9 mouse cellular contexts compared by ENCODE assay signal in genomic region chr11:102851883-102852282, GRCm38 (mm10). TPM values are rescaled to one million over a fixed set of nuclear protein-coding genes. Genes with fewer than 3 reads are reported as not detected.
DNase-seq lines count a peak whose midpoint lies in the region; ATAC-seq and TF ChIP-seq lines count a peak whose summit lies in the region.
"Had no signal": no experiment of that assay in that cellular context is flagged by ENCODE, and none has a peak within 500 bp of the region (broad histone marks: within the 10 kb centered on the region; RNA-seq: fewer than 3 reads in every experiment).

No protein-coding gene starts in this region.

- ATAC-seq in hindbrain, embryonic 11.5 days (ENCODE audit: low FRiP score): no peak
- ATAC-seq in hindbrain, embryonic 12.5 days (ENCODE audit: low FRiP score): no peak
- ATAC-seq in kidney, postnatal 0 days (replicated peaks; ENCODE audit: low FRiP score, low read depth): peak; percentile 61; the same call in 1 of the 2 replicates
- ATAC-seq in midbrain, embryonic 14.5 days (ENCODE audit: low FRiP score, low TSS enrichment): no peak

- DNase-seq in hindbrain, embryonic 11.5 days (ENCODE audit: low spot score): peak; percentile 76
- DNase-seq in ES-CJ7 (ENCODE audit: low read depth, low spot score): peak; percentile 81
- DNase-seq in cerebellum, adult 11-12 months: peak; percentile 48
- peak; percentile 86 for DNase-seq in gastrocnemius, adult 2 months
- peak; percentile 78 for DNase-seq in kidney, postnatal 0 days (ENCODE audit: low spot score)
- DNase-seq in midbrain, embryonic 14.5 days: peak; percentile 75
- DNase-seq in thymus, postnatal 4 days: peak; percentile 83

- H3K36me3 ChIP-seq in hindbrain, embryonic 11.5 days (ENCODE audit: control insufficient read depth, insufficient read depth, low read length): peaks cover 15% of the 10 kb centered on the region
- peaks cover 94% of the 10 kb centered on the region for H3K36me3 ChIP-seq in hindbrain, embryonic 12.5 days
- H3K36me3 ChIP-seq in kidney, postnatal 0 days (ENCODE audit: insufficient read depth, low read length): peaks cover 71% of the 10 kb centered on the region
- H3K36me3 ChIP-seq in midbrain, embryonic 14.5 days (ENCODE audit: control insufficient read depth, insufficient read depth, low read length): peaks cover 91% of the 10 kb centered on the region

- H3K9ac ChIP-seq in hindbrain, embryonic 11.5 days (ENCODE audit: low read depth, low read length): no peak overlapping the region
- H3K9ac ChIP-seq in hindbrain, embryonic 12.5 days: no peak overlapping the region
- no peak overlapping the region for H3K9ac ChIP-seq in kidney, postnatal 0 days (ENCODE audit: low read depth, low read length)
- H3K9ac ChIP-seq in midbrain, embryonic 14.5 days (replicated peaks; ENCODE audit: low read length): no peak overlapping the region

- H3K4me2 ChIP-seq in hindbrain, embryonic 11.5 days (replicated peaks; ENCODE audit: low read depth, low read length): no peak overlapping the region
- no peak overlapping the region for H3K4me2 ChIP-seq in hindbrain, embryonic 12.5 days (replicated peaks)
- H3K4me2 ChIP-seq in kidney, postnatal 0 days (ENCODE audit: low read length): no peak overlapping the region
- H3K4me2 ChIP-seq in midbrain, embryonic 14.5 days (ENCODE audit: low read length): no peak overlapping the region

- WGBS in hindbrain, embryonic 11.5 days: 75% methylated on average over 5 of the region's 5 CpGs
- 69% methylated on average over 5 of the region's 5 CpGs for WGBS in hindbrain, embryonic 12.5 days
- WGBS in kidney, postnatal 0 days: 64% methylated on average over 5 of the region's 5 CpGs
- 75% methylated on average over 5 of the region's 5 CpGs for WGBS in midbrain, embryonic 14.5 days

- intact Hi-C loops in gastrocnemius, adult 2 months (cut with DNase I): loop anchor here (1.0 kb wide), 2 partner anchors 74 to 78 kb away; no protein-coding TSS in a partner anchor

- no peak overlapping the region for H3K4me3 ChIP-seq in hindbrain, embryonic 11.5 days (ENCODE audit: low read depth, low read length)
- H3K4me3 ChIP-seq in hindbrain, embryonic 12.5 days: no peak overlapping the region
- H3K4me3 ChIP-seq in gastrocnemius, adult 2 months: no peak overlapping the region
- no peak overlapping the region for H3K4me3 ChIP-seq in kidney, postnatal 0 days (replicated peaks; ENCODE audit: low read depth, low read length)
- no peak overlapping the region for H3K4me3 ChIP-seq in midbrain, embryonic 14.5 days (replicated peaks; ENCODE audit: low read depth, low read length)

- H3K4me1 ChIP-seq in hindbrain, embryonic 11.5 days (replicated peaks; ENCODE audit: control insufficient read depth, insufficient read depth, low read length): no peaks in the 10 kb centered on the region
- no peaks in the 10 kb centered on the region for H3K4me1 ChIP-seq in hindbrain, embryonic 12.5 days
- no peaks in the 10 kb centered on the region for H3K4me1 ChIP-seq in kidney, postnatal 0 days (replicated peaks; ENCODE audit: insufficient read depth, low read length)
- no peaks in the 10 kb centered on the region for H3K4me1 ChIP-seq in midbrain, embryonic 14.5 days (ENCODE audit: control insufficient read depth, insufficient read depth, low read length)

- H3K27ac ChIP-seq in hindbrain, embryonic 11.5 days (ENCODE audit: low read depth, low read length): no peak overlapping the region
- no peak overlapping the region for H3K27ac ChIP-seq in hindbrain, embryonic 12.5 days
- no peak overlapping the region for H3K27ac ChIP-seq in gastrocnemius, adult 2 months
- H3K27ac ChIP-seq in kidney, postnatal 0 days: no peak overlapping the region
- H3K27ac ChIP-seq in midbrain, embryonic 14.5 days (replicated peaks; ENCODE audit: low read depth, low read length): no peak overlapping the region
- H3K27ac ChIP-seq: macrophage had no signal

- TF ChIP-seq CTCF in gastrocnemius, adult 2 months (IDR thresholded peaks at IDR 0.05): peak; percentile 78
- peak; percentile 81 for TF ChIP-seq CTCF in kidney, postnatal 0 days (IDR thresholded peaks at IDR 0.05; ENCODE audit: low read depth)

- H3K9me3 ChIP-seq in hindbrain, embryonic 11.5 days (ENCODE audit: control insufficient read depth, low read length): no peaks in the 10 kb centered on the region
- H3K9me3 ChIP-seq in hindbrain, embryonic 12.5 days (replicated peaks): no peaks in the 10 kb centered on the region
- H3K9me3 ChIP-seq in kidney, postnatal 0 days (replicated peaks; ENCODE audit: low read length): no peaks in the 10 kb centered on the region
- H3K9me3 ChIP-seq in midbrain, embryonic 14.5 days (ENCODE audit: control insufficient read depth, low read length): no peaks in the 10 kb centered on the region

- H3K27me3 ChIP-seq in hindbrain, embryonic 11.5 days (ENCODE audit: control insufficient read depth, insufficient read depth, low read length): no peaks in the 10 kb centered on the region
- H3K27me3 ChIP-seq in hindbrain, embryonic 12.5 days: no peaks in the 10 kb centered on the region
- no peaks in the 10 kb centered on the region for H3K27me3 ChIP-seq in kidney, postnatal 0 days (ENCODE audit: insufficient read depth, low read length)
- H3K27me3 ChIP-seq in midbrain, embryonic 14.5 days (ENCODE audit: control insufficient read depth, insufficient read depth, low read length): no peaks in the 10 kb centered on the region

RNA-seq across cellular contexts. Expression of gene Higd1b, which starts 16.2 kb away (rescaled TPM):
- not detected in 2 replicates for polyA plus RNA-seq in hindbrain, embryonic 11.5 days (2014; fragmentation: Nextera tagmentation; extraction: Ambion mirVana)
- not detected in 2 replicates for polyA plus RNA-seq in hindbrain, embryonic 12.5 days (2016; fragmentation: Nextera tagmentation; extraction: Ambion mirVana)
- 1 to 10 TPM; 2.4 to 5.4 TPM for total RNA-seq in gastrocnemius, adult 2 months (2021)
- polyA plus RNA-seq in kidney, postnatal 0 days (2015; fragmentation: Nextera tagmentation; extraction: Ambion mirVana): 2.9 and 3.0 TPM in 2 replicates
- polyA plus RNA-seq in midbrain, embryonic 14.5 days (2014; fragmentation: Nextera tagmentation; extraction: Ambion mirVana): 5.4 and 9.6 TPM in 2 replicates
- polyA plus RNA-seq: macrophage had no signal

RNA-seq across cellular contexts. Expression of gene Eftud2, which starts 28.9 kb away (rescaled TPM):
- 205 and 222 TPM in 2 replicates for polyA plus RNA-seq in hindbrain, embryonic 11.5 days (2014; fragmentation: Nextera tagmentation; extraction: Ambion mirVana)
- polyA plus RNA-seq in hindbrain, embryonic 12.5 days (2016; fragmentation: Nextera tagmentation; extraction: Ambion mirVana): 208 TPM in 2 replicates
- 10 to 100 TPM; 25.6 to 29.5 TPM for total RNA-seq in gastrocnemius, adult 2 months (2021)
- 127 and 140 TPM in 2 replicates for polyA plus RNA-seq in kidney, postnatal 0 days (2015; fragmentation: Nextera tagmentation; extraction: Ambion mirVana)
- polyA plus RNA-seq in midbrain, embryonic 14.5 days (2014; fragmentation: Nextera tagmentation; extraction: Ambion mirVana): 111 and 150 TPM in 2 replicates

RNA-seq across cellular contexts. Expression of gene Ccdc103, which starts 29.1 kb away (rescaled TPM):
- polyA plus RNA-seq in hindbrain, embryonic 11.5 days (2014; fragmentation: Nextera tagmentation; extraction: Ambion mirVana): 1.2 and 2.0 TPM in 2 replicates
- polyA plus RNA-seq in hindbrain, embryonic 12.5 days (2016; fragmentation: Nextera tagmentation; extraction: Ambion mirVana): 1.7 and 3.4 TPM in 2 replicates
- not detected for total RNA-seq in gastrocnemius, adult 2 months (2021)
- polyA plus RNA-seq in kidney, postnatal 0 days (2015; fragmentation: Nextera tagmentation; extraction: Ambion mirVana): 1.8 and 2.1 TPM in 2 replicates
- 2.1 and 2.4 TPM in 2 replicates for polyA plus RNA-seq in midbrain, embryonic 14.5 days (2014; fragmentation: Nextera tagmentation; extraction: Ambion mirVana)
- polyA plus RNA-seq: macrophage had no signal

RNA-seq across cellular contexts. Expression of gene Gjc1, which starts 32.4 kb away (rescaled TPM):
- polyA plus RNA-seq in hindbrain, embryonic 11.5 days (2014; fragmentation: Nextera tagmentation; extraction: Ambion mirVana): 78.5 and 82.8 TPM in 2 replicates
- 77.6 and 81.3 TPM in 2 replicates for polyA plus RNA-seq in hindbrain, embryonic 12.5 days (2016; fragmentation: Nextera tagmentation; extraction: Ambion mirVana)
- total RNA-seq in gastrocnemius, adult 2 months (2021): 1 to 10 TPM; 4.4 to 6.4 TPM
- polyA plus RNA-seq in kidney, postnatal 0 days (2015; fragmentation: Nextera tagmentation; extraction: Ambion mirVana): 44.2 and 47.1 TPM in 2 replicates
- 32.0 and 33.9 TPM in 2 replicates for polyA plus RNA-seq in midbrain, embryonic 14.5 days (2014; fragmentation: Nextera tagmentation; extraction: Ambion mirVana)
- polyA plus RNA-seq: macrophage had no signal

RNA-seq across cellular contexts. Expression of gene Fam187a, which starts 33.1 kb away (rescaled TPM):
- not detected in 2 replicates for polyA plus RNA-seq in hindbrain, embryonic 11.5 days (2014; fragmentation: Nextera tagmentation; extraction: Ambion mirVana)
- polyA plus RNA-seq in hindbrain, embryonic 12.5 days (2016; fragmentation: Nextera tagmentation; extraction: Ambion mirVana): not detected in 2 replicates
- not detected for total RNA-seq in gastrocnemius, adult 2 months (2021)
- polyA plus RNA-seq in kidney, postnatal 0 days (2015; fragmentation: Nextera tagmentation; extraction: Ambion mirVana): 0.11 TPM in 1 of 2 replicates, not detected in the other
- not detected in 2 replicates for polyA plus RNA-seq in midbrain, embryonic 14.5 days (2014; fragmentation: Nextera tagmentation; extraction: Ambion mirVana)
- polyA plus RNA-seq: macrophage had no signal
